Comparison of ENCODE assay signal across 27 mouse cellular contexts in the genomic region with DNA sequence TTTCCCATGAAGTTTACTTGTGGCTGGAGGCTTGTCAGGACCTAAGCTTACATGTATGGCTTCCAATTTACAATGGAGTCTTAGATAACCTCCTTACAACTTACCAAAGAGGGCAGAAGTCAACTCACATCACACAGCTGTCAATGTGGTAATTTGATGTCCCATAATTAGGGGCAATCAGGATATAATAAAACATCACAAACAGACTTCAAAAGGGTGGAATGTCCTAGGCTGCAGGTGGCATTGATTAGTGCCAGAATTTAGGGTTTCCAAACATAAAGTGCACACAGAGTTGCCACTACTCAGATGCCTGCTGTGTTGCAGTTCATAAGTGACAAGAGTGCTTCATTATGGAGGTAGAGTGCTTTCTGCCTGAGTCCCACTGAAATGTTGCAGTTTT.
DNase-seq lines count a peak whose midpoint lies in the region; ATAC-seq lines count a peak whose summit lies in the region.
"Had no signal": no experiment of that assay in that cellular context is flagged by ENCODE, and none has a peak within 500 bp of the region (broad histone marks: within the 10 kb centered on the region; RNA-seq: fewer than 3 reads in every experiment).

No protein-coding gene starts in this region.

- H3K9me3 ChIP-seq in embryonic facial prominence, embryonic 10.5 days: no peaks in the 10 kb centered on the region
- no peaks in the 10 kb centered on the region for H3K9me3 ChIP-seq in limb, embryonic 11.5 days (ENCODE audit: control insufficient read depth, low read length)
- H3K9me3 ChIP-seq in midbrain, embryonic 15.5 days: no peaks in the 10 kb centered on the region
- H3K9me3 ChIP-seq: embryonic facial prominence, embryonic 12.5 days; embryonic facial prominence, embryonic 15.5 days; heart, embryonic 10.5 days; heart, embryonic 13.5 days had no signal

- H3K4me1 ChIP-seq in embryonic facial prominence, embryonic 10.5 days: peaks cover 19% of the 10 kb centered on the region
- H3K4me1 ChIP-seq in limb, embryonic 11.5 days (ENCODE audit: control insufficient read depth, insufficient read depth, low read length): no peaks in the 10 kb centered on the region
- H3K4me1 ChIP-seq in midbrain, embryonic 15.5 days: peaks cover 11% of the 10 kb centered on the region
- H3K4me1 ChIP-seq: embryonic facial prominence, embryonic 15.5 days; heart, embryonic 10.5 days; heart, embryonic 13.5 days had no signal

- H3K27me3 ChIP-seq in embryonic facial prominence, embryonic 10.5 days (replicated peaks; ENCODE audit: low read depth, poor library complexity, severe bottlenecking): no peaks in the 10 kb centered on the region; the same call in 1 of the 2 replicates
- no peaks in the 10 kb centered on the region for H3K27me3 ChIP-seq in limb, embryonic 11.5 days (ENCODE audit: control insufficient read depth, insufficient read depth, low read length)
- no peaks in the 10 kb centered on the region for H3K27me3 ChIP-seq in midbrain, embryonic 15.5 days (replicated peaks)
- H3K27me3 ChIP-seq: embryonic facial prominence, embryonic 12.5 days; embryonic facial prominence, embryonic 15.5 days; heart, embryonic 13.5 days had no signal

- H3K4me3 ChIP-seq in embryonic facial prominence, embryonic 10.5 days: no peak overlapping the region
- H3K4me3 ChIP-seq in limb, embryonic 11.5 days (ENCODE audit: low read depth, low read length): no peak overlapping the region
- H3K4me3 ChIP-seq in midbrain, embryonic 15.5 days: no peak overlapping the region
- H3K4me3 ChIP-seq: embryonic facial prominence, embryonic 12.5 days; embryonic facial prominence, embryonic 15.5 days; heart, embryonic 10.5 days; heart, embryonic 13.5 days had no signal

- peak; percentile 45 for DNase-seq in embryo, embryonic 10 days (ENCODE audit: low spot score)
- no peak for DNase-seq in embryo, embryonic 9.5 days (ENCODE audit: extremely low spot score)
- DNase-seq in embryonic facial prominence, embryonic 10.5 days (ENCODE audit: low spot score): peak; percentile 58
- peak; percentile 33 for DNase-seq in hindlimb bud, embryonic 11.5 days (ENCODE audit: extremely low spot score, low read depth, low spot score)
- peak; percentile 50 for DNase-seq in limb, embryonic 11.5 days (ENCODE audit: low spot score)
- DNase-seq in heart, adult 9 months (ENCODE audit: low spot score in 2 of 2): no peak
- no peak for DNase-seq in thymus, postnatal 10 days (ENCODE audit: low spot score in 2 of 2)
- DNase-seq: adrenal gland, postnatal 10 days; adrenal gland, postnatal 36 days; cerebellum, adult 11 months; cerebellum, adult 2 months; cerebellum, adult 9-11 months; cerebellum, postnatal 25 days; forebrain, postnatal 0 days; gastrocnemius, postnatal 25 days; heart, adult 18-20 months; heart, postnatal 14 days; heart, postnatal 4 days had no signal

- H3K4me2 ChIP-seq in limb, embryonic 11.5 days (ENCODE audit: low read depth, severe bottlenecking): no peak overlapping the region
- H3K4me2 ChIP-seq in midbrain, embryonic 15.5 days: no peak overlapping the region
- H3K4me2 ChIP-seq: embryonic facial prominence, embryonic 12.5 days; embryonic facial prominence, embryonic 15.5 days; heart, embryonic 13.5 days; hindbrain, embryonic 14.5 days had no signal

- H3K36me3 ChIP-seq in embryonic facial prominence, embryonic 10.5 days (replicated peaks): no peaks in the 10 kb centered on the region
- H3K36me3 ChIP-seq in limb, embryonic 11.5 days (ENCODE audit: control insufficient read depth, insufficient read depth, low read length): no peaks in the 10 kb centered on the region
- no peaks in the 10 kb centered on the region for H3K36me3 ChIP-seq in midbrain, embryonic 15.5 days (replicated peaks)
- H3K36me3 ChIP-seq: embryonic facial prominence, embryonic 12.5 days; embryonic facial prominence, embryonic 15.5 days; heart, embryonic 10.5 days; heart, embryonic 13.5 days had no signal

- no peak overlapping the region for H3K9ac ChIP-seq in limb, embryonic 11.5 days (ENCODE audit: low read length)
- H3K9ac ChIP-seq in midbrain, embryonic 15.5 days: no peak overlapping the region
- H3K9ac ChIP-seq: embryonic facial prominence, embryonic 12.5 days; embryonic facial prominence, embryonic 15.5 days; forebrain, postnatal 0 days; heart, embryonic 13.5 days; hindbrain, embryonic 14.5 days had no signal

- no peak for ATAC-seq in limb, embryonic 11.5 days (ENCODE audit: insufficient number of reproducible peaks, low FRiP score, low TSS enrichment, low read depth)
- ATAC-seq in midbrain, embryonic 15.5 days (replicated peaks): no peak
- ATAC-seq: activated CD4-positive, CD25-positive, alpha-beta regulatory T cell, adult 4 months; forebrain, embryonic 14.5 days; forebrain, postnatal 0 days; hindbrain, postnatal 0 days had no signal

- no peak overlapping the region for H3K27ac ChIP-seq in embryonic facial prominence, embryonic 10.5 days (replicated peaks)
- no peak overlapping the region for H3K27ac ChIP-seq in limb, embryonic 11.5 days (replicated peaks; ENCODE audit: low read depth, low read length)
- H3K27ac ChIP-seq in midbrain, embryonic 15.5 days: no peak overlapping the region
- H3K27ac ChIP-seq: embryonic facial prominence, embryonic 12.5 days; embryonic facial prominence, embryonic 15.5 days; heart, embryonic 10.5 days; heart, embryonic 13.5 days; hindbrain, embryonic 14.5 days; hindbrain, postnatal 0 days had no signal

Comparison
In these comparisons a context has a peak if more than half of its experiments do, and no peak if none do; other contexts are left out.
1. DNase-seq: peak in embryo, embryonic 10 days (single experiment), embryonic facial prominence, embryonic 10.5 days (single experiment), hindlimb bud, embryonic 11.5 days (single experiment) and limb, embryonic 11.5 days (single experiment); none in embryo, embryonic 9.5 days (single experiment), heart, adult 9 months (0 of 2) and thymus, postnatal 10 days (0 of 2).